Mouse (Mus musculus): ENCODE measurements around the gene Olfr1418. TPM values are rescaled to one million over a fixed set of nuclear protein-coding genes. Genes with fewer than 3 reads are reported as not detected.
A peak's percentile ranks its signal among the peaks of the same experiment; 100 is the strongest.

Olfr1418 gene
- polyA plus RNA-seq, 1 experiment from 2014 or later, result not detected

GRCm38 (mm10) chr19:11813136-11813535 lies 47.7 kb downstream of the Olfr1418 start:
- DNase-seq (no peak), ATAC-seq (no peak)
- Histone ChIP-seq H3K4me2 (ENCODE audit: low read depth, low read length) (no peak overlapping the region), H3K9me3 (ENCODE audit: low read length) (no peaks in the 10 kb centered on the region), H3K27me3 (ENCODE audit: insufficient read depth, low read length) (peaks cover 9% of the 10 kb centered on the region), H3K4me1 (ENCODE audit: insufficient read depth) (peaks cover 4% of the 10 kb centered on the region), H3K9ac (replicated peaks) (no peak overlapping the region), H3K27ac (ENCODE audit: low read depth) (no peak overlapping the region), H3K4me3 (ENCODE audit: low read depth, low read length) (no peak overlapping the region), H3K36me3 (replicated peaks; ENCODE audit: insufficient read depth, low read length) (no peaks in the 10 kb centered on the region)
- WGBS (ENCODE audit: insufficient replicate concordance), result 71% methylated on average over 4 of the region's 4 CpGs
- no peak for TF ChIP-seq CTCF (IDR thresholded peaks at IDR 0.05; ENCODE audit: low read depth)
- no peak for TF ChIP-seq EP300 (IDR thresholded peaks at IDR 0.05; ENCODE audit: low read depth)

DNA sequence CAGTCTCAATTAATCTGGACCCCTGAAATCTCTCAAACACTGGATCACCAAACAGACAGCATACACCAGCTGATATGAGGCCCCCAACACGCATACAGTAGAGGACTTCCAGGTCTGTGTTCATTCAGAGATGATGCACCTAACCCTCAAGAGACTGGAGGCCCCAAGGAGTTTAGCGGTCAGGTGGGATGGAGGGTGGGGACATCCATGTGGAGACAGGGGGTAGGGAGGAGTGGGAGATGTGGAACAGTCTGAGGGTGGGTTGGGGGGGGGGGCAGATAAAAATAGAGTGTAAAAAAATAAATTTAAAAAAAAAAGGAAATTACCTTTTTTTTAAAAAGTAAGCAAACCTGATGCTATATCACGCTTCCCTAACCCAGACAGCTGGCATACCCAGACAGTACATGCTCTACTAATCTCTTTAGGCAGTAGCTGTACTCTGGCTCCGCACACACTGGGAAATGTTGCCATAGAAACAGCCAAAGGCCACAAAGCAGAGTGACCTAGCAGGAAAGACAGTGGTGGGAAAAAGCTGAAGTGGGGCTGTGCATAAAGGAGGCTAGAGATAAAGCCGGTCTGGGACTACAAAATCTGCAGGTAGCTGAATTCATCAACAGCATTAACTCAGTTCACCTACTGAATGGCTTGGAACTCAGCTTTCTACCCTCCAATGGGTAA lies 49.0 kb downstream of the Olfr1418 start:
- TF ChIP-seq CTCF (IDR thresholded peaks at IDR 0.05; ENCODE audit: low read depth) (no peak), EP300 (IDR thresholded peaks at IDR 0.05; ENCODE audit: low read depth) (no peak)
- H3K4me1 ChIP-seq (ENCODE audit: insufficient read depth), result peaks cover 7% of the 10 kb centered on the region
- no peaks in the 10 kb centered on the region for H3K9me3 ChIP-seq (ENCODE audit: low read length)
- DNase-seq, result no peak
- H3K9ac ChIP-seq (replicated peaks), result no peak overlapping the region
- H3K27ac ChIP-seq (ENCODE audit: low read depth), result no peak overlapping the region
- H3K4me3 ChIP-seq (ENCODE audit: low read depth, low read length), result no peak overlapping the region
- no peak overlapping the region for H3K4me2 ChIP-seq (ENCODE audit: low read depth, low read length)
- H3K27me3 ChIP-seq (ENCODE audit: insufficient read depth, low read length), result 0 out of 2 replicates have a peak, but pooled peaks cover 4% of the 10 kb centered on the region
- peak; percentile 36; the same call in 1 of the 2 replicates for ATAC-seq
- no peaks in the 10 kb centered on the region for H3K36me3 ChIP-seq (replicated peaks; ENCODE audit: insufficient read depth, low read length)
- WGBS (ENCODE audit: insufficient replicate concordance), result 37% methylated on average over 5 of the region's 5 CpGs

- ATAC-seq (no peak), DNase-seq (no peak)
- Histone ChIP-seq H3K27me3 (ENCODE audit: insufficient read depth, low read length) (no peaks in the 10 kb centered on the region), H3K27ac (ENCODE audit: low read depth) (no peak overlapping the region), H3K9ac (replicated peaks) (no peak overlapping the region), H3K36me3 (replicated peaks; ENCODE audit: insufficient read depth, low read length) (no peaks in the 10 kb centered on the region), H3K9me3 (ENCODE audit: low read length) (no peaks in the 10 kb centered on the region), H3K4me1 (ENCODE audit: insufficient read depth) (peaks cover 7% of the 10 kb centered on the region), H3K4me3 (ENCODE audit: low read depth, low read length) (no peak overlapping the region), H3K4me2 (ENCODE audit: low read depth, low read length) (no peak overlapping the region)
- TF ChIP-seq EP300 (IDR thresholded peaks at IDR 0.05; ENCODE audit: low read depth) (no peak), CTCF (IDR thresholded peaks at IDR 0.05; ENCODE audit: low read depth) (no peak)
- WGBS (ENCODE audit: insufficient replicate concordance), result 76% methylated on average over 1 of the region's 1 CpGs
Observed at GRCm38 (mm10) chr19:11810856-11811255, 50.0 kb downstream of the Olfr1418 start.

DNA sequence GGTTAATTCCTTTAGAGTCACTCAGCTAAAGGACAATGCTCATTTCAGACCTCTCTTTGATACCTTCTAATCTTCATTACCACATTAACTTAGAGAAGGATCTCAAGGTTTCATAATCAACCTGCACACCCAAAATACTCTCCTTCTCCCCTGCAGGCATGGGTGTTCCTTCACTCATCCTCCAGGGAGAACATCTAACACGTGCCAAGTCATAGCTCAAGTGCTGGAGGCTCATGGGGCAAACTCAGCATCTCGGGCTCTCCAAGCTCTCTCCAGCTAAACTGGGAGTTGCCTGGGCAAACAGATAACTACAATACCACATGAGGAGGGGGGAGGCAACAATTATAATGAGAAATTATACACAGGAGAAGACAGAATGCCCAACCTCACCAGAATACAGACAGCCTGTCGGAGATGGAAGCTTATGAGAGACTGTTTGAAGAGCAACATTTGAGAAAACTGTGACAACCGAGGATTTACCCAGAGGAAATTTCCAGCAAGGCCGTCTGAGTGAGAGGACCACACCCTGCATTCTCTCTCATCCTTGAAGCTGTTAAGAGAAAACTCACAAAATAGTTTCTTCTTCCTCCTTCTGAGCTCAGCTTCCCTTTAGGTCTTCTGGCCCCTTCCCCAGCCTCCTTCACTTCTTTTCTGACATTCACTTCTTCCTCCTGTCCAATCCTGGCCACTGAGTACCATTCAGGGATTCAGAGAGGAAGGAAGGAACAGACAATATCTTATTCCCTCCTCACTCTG lies 50.7 kb downstream of the Olfr1418 start:
- H3K4me2 ChIP-seq (ENCODE audit: low read depth, low read length), result no peak overlapping the region
- H3K27me3 ChIP-seq (ENCODE audit: insufficient read depth, low read length), result no peaks in the 10 kb centered on the region
- H3K9me3 ChIP-seq (ENCODE audit: low read length), result no peaks in the 10 kb centered on the region
- H3K9ac ChIP-seq (replicated peaks), result no peak overlapping the region
- DNase-seq (no peak), ATAC-seq (no peak)
- TF ChIP-seq EP300 (IDR thresholded peaks at IDR 0.05; ENCODE audit: low read depth), result no peak
- no peak for TF ChIP-seq CTCF (IDR thresholded peaks at IDR 0.05; ENCODE audit: low read depth)
- H3K36me3 ChIP-seq (replicated peaks; ENCODE audit: insufficient read depth, low read length), result no peaks in the 10 kb centered on the region
- WGBS (ENCODE audit: insufficient replicate concordance), result 45% methylated on average over 5 of the region's 5 CpGs
- H3K27ac ChIP-seq (ENCODE audit: low read depth), result no peak overlapping the region
- peaks cover 7% of the 10 kb centered on the region for H3K4me1 ChIP-seq (ENCODE audit: insufficient read depth)
- no peak overlapping the region for H3K4me3 ChIP-seq (ENCODE audit: low read depth, low read length)

DNA sequence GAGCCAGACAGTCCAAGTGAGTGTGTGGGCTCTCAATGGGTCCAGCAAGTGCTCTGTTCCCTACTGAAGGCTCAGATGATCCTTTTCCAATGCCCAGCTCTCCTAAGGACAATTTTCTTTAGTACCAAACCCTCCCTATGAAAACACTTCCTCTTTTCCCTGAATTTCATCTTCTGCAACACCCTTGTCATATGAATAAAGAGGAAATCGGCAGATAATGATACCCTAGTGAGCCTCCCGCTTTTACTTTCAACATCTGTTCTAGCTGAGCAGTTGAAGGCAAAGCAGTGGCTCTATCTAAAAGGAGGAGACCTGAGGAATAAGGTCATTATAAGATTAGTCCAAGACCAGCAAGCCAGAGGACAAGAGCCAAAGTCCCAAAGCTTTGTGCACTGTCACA lies 52.4 kb downstream of the Olfr1418 start:
- Histone ChIP-seq H3K27ac (ENCODE audit: low read depth) (no peak overlapping the region), H3K4me3 (ENCODE audit: low read depth, low read length) (no peak overlapping the region), H3K4me2 (ENCODE audit: low read depth, low read length) (no peak overlapping the region), H3K27me3 (ENCODE audit: insufficient read depth, low read length) (no peaks in the 10 kb centered on the region), H3K9me3 (ENCODE audit: low read length) (no peaks in the 10 kb centered on the region), H3K9ac (replicated peaks) (no peak overlapping the region), H3K4me1 (ENCODE audit: insufficient read depth) (peaks cover 7% of the 10 kb centered on the region), H3K36me3 (replicated peaks; ENCODE audit: insufficient read depth, low read length) (no peaks in the 10 kb centered on the region)
- WGBS (ENCODE audit: insufficient replicate concordance), result 33% methylated on average over 2 of the region's 2 CpGs
- TF ChIP-seq EP300 (IDR thresholded peaks at IDR 0.05; ENCODE audit: low read depth) (no peak), CTCF (IDR thresholded peaks at IDR 0.05; ENCODE audit: low read depth) (no peak)
- no peak for ATAC-seq
- no peak for DNase-seq

DNA sequence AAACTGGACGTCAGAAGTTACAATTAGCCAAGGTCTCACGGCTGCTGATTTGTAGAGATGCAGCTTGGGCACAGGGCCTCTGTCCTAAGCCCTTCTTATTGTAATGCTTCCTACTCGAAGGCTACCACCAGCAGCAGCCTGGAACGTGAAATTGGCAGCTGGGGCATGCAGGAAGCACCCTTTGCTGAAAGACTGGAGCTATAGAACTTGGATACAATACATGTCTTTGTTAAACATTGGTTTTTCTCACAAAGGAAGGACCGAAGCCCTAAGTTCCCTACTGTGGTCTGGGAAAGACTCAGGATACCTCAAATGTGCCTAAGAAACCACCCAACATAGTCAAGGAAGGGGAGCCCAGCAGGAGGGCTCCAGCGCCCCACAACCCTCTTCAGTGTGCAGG lies 53.0 kb downstream of the Olfr1418 start:
- 42% methylated on average over 6 of the region's 6 CpGs for WGBS (ENCODE audit: insufficient replicate concordance)
- peaks cover 7% of the 10 kb centered on the region for H3K4me1 ChIP-seq (ENCODE audit: insufficient read depth)
- no peak overlapping the region for H3K9ac ChIP-seq (replicated peaks)
- no peak for TF ChIP-seq EP300 (IDR thresholded peaks at IDR 0.05; ENCODE audit: low read depth)
- TF ChIP-seq CTCF (IDR thresholded peaks at IDR 0.05; ENCODE audit: low read depth), result no peak
- no peaks in the 10 kb centered on the region for H3K27me3 ChIP-seq (ENCODE audit: insufficient read depth, low read length)
- H3K36me3 ChIP-seq (replicated peaks; ENCODE audit: insufficient read depth, low read length), result no peaks in the 10 kb centered on the region
- H3K27ac ChIP-seq (ENCODE audit: low read depth), result no peak overlapping the region
- no peak overlapping the region for H3K4me2 ChIP-seq (ENCODE audit: low read depth, low read length)
- H3K4me3 ChIP-seq (ENCODE audit: low read depth, low read length), result no peak overlapping the region
- no peaks in the 10 kb centered on the region for H3K9me3 ChIP-seq (ENCODE audit: low read length)
- no peak for DNase-seq
- no peak for ATAC-seq
